Mouse (Mus musculus): ENCODE data around the gene Gm6614. TPM values are rescaled to one million over a fixed set of nuclear protein-coding genes. Genes with fewer than 3 reads are reported as not detected.
"Not testable (repeated sequence)": the region's sequence is repeated elsewhere in the genome, so short reads cannot be mapped to it uniquely, and the experiment has no call there.

Gm6614 gene
- 0.09 TPM in 1 of 2 replicates, not detected in the other for polyA plus RNA-seq (2016; fragmentation: Nextera tagmentation; extraction: Ambion mirVana)

DNA sequence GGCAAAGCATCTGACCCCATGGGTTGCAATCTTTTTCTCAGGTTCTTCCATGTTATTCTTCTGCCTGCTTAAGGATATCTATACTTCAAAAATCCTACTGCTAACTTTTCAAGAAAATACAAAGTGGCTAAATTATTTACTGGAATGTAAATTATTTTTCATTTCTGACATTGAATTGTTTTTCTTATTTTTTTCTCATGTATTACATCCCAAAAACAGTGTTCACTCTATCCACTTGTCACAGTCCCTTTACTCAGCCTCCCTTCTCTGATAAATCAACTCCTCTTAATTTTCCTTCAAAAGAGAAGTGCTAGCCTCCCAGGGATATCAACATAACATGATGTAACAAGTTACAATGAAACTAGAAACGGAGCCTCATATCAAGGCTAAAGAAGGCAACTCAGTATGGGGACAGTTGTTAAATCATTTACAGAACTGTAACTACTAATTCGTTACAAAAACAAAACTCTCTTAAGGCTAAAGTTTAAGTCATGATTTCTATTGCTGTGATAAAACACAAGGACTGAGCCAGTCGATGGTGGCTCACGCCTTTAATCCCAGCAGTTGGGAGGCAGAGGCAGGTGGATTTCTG lies at the start of gene Gm6614:
TSS of gene Gm6614 (minus strand) at position 51 of the 592 bp plus-strand sequence.
- H3K4me2 ChIP-seq (replicated peaks), result no peak within 1 kb of the TSS
- ATAC-seq (ENCODE audit: low FRiP score, low read depth), result no peak
- no peak within 1 kb of the TSS for H3K27ac ChIP-seq (replicated peaks)
- H3K4me3 ChIP-seq, result no peak within 1 kb of the TSS
- H3K4me1 ChIP-seq, result no peaks in the 10 kb centered on the region
- H3K36me3 ChIP-seq, result no peaks in the 10 kb centered on the region
- H3K9ac ChIP-seq (replicated peaks), result no peak within 1 kb of the TSS
- no peaks in the 10 kb centered on the region for H3K27me3 ChIP-seq
- WGBS, result 87% methylated on average over 4 of the region's 4 CpGs
- no peaks in the 10 kb centered on the region for H3K9me3 ChIP-seq

DNA sequence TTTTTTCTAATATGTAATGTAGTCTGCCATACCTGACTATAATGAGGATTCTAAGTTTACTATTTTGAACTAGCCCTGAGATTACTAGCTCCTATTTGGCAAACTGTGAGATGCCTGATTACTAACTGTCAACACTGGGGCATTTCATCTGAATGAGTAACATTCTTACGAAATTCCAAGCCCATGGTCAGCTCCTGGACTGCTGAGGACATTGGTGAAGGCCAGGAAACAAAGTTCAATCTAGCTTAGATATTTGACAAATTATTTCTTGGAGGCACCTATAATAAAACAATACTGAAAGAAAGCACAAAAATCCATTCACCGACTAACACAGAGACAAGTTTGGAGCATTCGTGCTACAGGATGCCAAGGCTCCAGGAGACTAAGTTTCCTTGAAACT lies 47.1 kb upstream of the Gm6614 start:
- not testable (repeated sequence) for H3K4me3 ChIP-seq; H3K4me1 ChIP-seq; H3K4me2 ChIP-seq (replicated peaks); H3K27ac ChIP-seq (replicated peaks); H3K36me3 ChIP-seq; H3K27me3 ChIP-seq; ATAC-seq (ENCODE audit: low FRiP score, low read depth); H3K9ac ChIP-seq (replicated peaks); H3K9me3 ChIP-seq
- WGBS, result 89% methylated on average over 3 of the region's 3 CpGs

DNA sequence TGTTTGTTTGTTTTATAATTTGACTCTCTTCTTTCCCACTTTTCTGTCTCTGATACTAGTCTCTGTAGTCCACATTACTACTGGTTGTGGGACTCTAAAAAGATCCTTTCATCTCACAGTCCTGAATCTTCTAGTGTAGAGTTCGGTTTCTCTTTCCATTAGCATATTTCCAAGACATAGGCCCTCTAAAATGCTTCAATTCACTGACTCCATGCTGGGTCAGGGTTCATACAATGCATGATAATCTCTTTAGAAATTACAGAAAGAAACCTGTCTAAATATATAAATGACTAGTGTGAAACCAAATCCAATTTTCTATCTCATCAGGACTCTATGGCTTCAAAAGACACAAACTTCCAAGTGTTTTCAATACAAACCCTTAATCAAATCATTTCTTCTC lies 36.5 kb upstream of the Gm6614 start:
- H3K4me1 ChIP-seq, result no peaks in the 10 kb centered on the region
- no peaks in the 10 kb centered on the region for H3K9me3 ChIP-seq
- no peak overlapping the region for H3K4me3 ChIP-seq
- H3K9ac ChIP-seq (replicated peaks), result no peak overlapping the region
- H3K4me2 ChIP-seq (replicated peaks), result no peak overlapping the region
- no peaks in the 10 kb centered on the region for H3K27me3 ChIP-seq
- WGBS, result 33% methylated on average over 1 of the region's 1 CpGs
- ATAC-seq (ENCODE audit: low FRiP score, low read depth), result peak; percentile 87
- H3K36me3 ChIP-seq, result no peaks in the 10 kb centered on the region
- H3K27ac ChIP-seq (replicated peaks), result no peak overlapping the region

DNA sequence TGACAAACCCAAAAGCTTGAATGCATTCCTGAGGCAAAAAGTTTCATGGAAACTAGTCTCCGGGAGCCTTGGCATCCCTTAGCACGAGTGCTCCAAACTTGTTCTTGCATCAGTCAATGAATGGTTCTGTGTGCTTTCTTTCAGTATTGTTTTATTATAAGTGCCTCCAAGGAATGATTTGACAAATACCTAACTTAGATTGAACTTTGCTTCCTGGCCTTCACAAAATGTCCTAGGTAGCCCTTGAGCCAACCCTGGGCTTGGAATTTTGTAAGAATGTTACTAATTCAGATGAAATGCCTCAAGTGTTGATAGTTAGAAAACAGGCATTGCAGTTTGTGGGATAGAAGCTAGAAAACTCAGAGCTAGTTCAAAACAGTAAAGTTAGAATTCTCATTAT lies 34.5 kb upstream of the Gm6614 start:
- no peak overlapping the region for H3K4me2 ChIP-seq (replicated peaks)
- H3K4me3 ChIP-seq, result no peak overlapping the region
- no peak overlapping the region for H3K27ac ChIP-seq (replicated peaks)
- no peak for ATAC-seq (ENCODE audit: low FRiP score, low read depth)
- H3K9ac ChIP-seq (replicated peaks), result no peak overlapping the region
- H3K36me3 ChIP-seq, result no peaks in the 10 kb centered on the region
- no peaks in the 10 kb centered on the region for H3K4me1 ChIP-seq
- 90% methylated on average over 2 of the region's 2 CpGs for WGBS
- H3K9me3 ChIP-seq, result no peaks in the 10 kb centered on the region
- H3K27me3 ChIP-seq, result no peaks in the 10 kb centered on the region

DNA sequence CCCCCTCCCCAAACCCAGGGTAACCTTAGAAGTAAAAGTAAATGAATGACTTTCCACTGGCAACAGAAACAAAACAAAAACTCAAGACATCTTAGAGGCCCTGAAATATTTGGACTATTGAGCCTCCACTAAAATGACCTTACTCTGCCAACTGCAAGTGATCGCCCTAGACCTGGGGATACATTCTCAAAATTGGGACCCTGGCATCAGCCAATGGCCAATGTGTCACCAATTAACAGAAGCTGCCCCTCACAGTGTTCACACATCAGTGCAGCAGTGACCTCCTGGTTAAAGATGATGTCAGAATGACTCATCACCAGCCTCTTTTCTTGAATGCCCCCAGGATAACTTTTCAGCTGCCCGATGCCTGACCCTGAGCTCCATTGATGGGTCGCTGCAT lies 30.7 kb upstream of the Gm6614 start:
- Histone ChIP-seq H3K4me1 (no peaks in the 10 kb centered on the region), H3K9ac (replicated peaks) (no peak overlapping the region), H3K27ac (replicated peaks) (no peak overlapping the region), H3K27me3 (no peaks in the 10 kb centered on the region), H3K9me3 (no peaks in the 10 kb centered on the region), H3K4me2 (replicated peaks) (no peak overlapping the region), H3K4me3 (no peak overlapping the region), H3K36me3 (no peaks in the 10 kb centered on the region)
- 92% methylated on average over 3 of the region's 3 CpGs for WGBS
- no peak for ATAC-seq (ENCODE audit: low FRiP score, low read depth)

DNA sequence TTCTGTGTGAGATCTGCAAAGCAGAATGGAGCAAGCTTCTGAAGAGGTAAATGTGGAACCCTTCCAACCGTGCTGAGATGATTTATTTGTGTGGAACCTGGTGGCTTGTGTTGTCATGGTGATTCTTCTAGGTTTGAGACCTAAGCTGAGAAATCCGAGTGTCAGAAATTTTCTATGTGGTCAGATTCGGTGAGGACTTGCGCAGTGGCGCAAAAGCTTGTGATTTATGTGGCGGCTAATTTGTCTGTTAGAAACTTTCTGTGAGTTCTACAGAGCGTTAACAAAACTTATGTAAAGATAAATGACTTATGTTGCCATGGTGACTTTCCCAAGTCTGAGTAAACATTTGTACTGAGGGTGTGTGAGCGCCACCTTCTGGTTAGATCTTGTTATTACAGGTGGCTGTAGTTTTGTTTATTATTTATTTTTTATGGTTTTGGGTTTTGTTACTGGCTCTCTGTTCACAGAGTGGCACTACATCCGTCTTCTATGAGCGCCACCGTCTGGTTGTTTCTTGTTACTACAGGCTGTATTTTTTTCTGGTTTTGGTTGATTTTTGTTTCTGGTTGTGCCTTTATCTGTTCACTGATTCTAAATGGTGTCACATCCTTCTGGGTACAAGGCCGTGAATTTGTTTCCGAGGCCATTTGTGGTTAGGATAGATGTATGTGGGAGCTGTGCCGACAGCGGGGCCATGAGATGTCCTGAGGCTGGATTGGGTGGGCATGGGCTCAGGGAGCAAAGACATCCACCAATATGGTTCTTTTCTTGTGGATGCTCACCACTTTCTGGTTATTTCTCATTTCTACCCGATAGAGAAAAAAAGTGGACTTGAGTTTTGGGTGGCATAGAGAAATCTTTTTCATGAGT lies 29.3 kb upstream of the Gm6614 start:
- Histone ChIP-seq H3K9ac (replicated peaks) (no peak overlapping the region), H3K4me2 (replicated peaks) (no peak overlapping the region), H3K9me3 (no peaks in the 10 kb centered on the region), H3K27me3 (no peaks in the 10 kb centered on the region), H3K36me3 (no peaks in the 10 kb centered on the region), H3K4me3 (no peak overlapping the region), H3K27ac (replicated peaks) (no peak overlapping the region), H3K4me1 (no peaks in the 10 kb centered on the region)
- WGBS, result 58% methylated on average over 16 of the region's 16 CpGs
- ATAC-seq (ENCODE audit: low FRiP score, low read depth), result peak; percentile 45

DNA sequence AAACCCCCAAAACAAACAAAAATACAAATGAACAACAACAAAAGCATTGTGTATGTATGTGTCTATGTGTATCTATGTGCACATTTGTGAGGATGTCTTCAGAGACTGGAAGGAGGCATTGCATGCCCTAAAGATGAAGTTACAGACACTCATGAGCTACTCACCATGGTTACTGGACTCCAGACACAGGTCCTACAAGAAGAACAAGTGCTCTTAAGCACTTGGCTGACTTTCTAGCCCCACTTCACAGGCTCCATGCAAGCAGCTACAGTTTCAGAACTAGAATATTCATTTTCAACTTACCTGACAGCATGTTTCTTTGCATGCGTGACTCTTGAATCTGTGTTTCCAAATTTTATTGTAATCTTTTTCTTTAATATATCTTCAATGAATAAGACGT lies 24.6 kb upstream of the Gm6614 start:
- Histone ChIP-seq H3K9ac (replicated peaks) (no peak overlapping the region), H3K27ac (replicated peaks) (no peak overlapping the region), H3K9me3 (no peaks in the 10 kb centered on the region), H3K27me3 (no peaks in the 10 kb centered on the region), H3K4me1 (no peaks in the 10 kb centered on the region), H3K36me3 (no peaks in the 10 kb centered on the region), H3K4me3 (no peak overlapping the region), H3K4me2 (replicated peaks) (no peak overlapping the region)
- WGBS, result 81% methylated on average over 2 of the region's 2 CpGs
- no peak for ATAC-seq (ENCODE audit: low FRiP score, low read depth)

DNA sequence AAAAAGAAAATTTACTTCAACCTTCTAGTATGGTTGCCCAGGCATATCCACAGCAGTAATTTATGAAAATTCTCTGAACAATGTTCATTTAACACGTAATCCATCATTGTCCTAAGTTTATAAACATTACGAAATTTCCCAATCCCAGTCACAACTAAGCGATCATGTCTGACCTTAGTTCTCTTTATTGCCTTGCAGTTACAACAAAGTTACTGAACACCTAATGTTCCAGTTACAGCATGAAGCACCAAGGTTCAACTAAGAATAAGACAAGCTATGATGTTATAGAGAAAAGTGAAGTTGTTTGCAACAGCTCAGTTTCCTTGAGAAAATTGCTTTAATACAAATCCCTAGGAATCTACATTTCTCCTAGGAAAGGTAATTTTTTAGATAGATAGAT lies 10.5 kb upstream of the Gm6614 start:
- H3K4me2 ChIP-seq (replicated peaks), result no peak overlapping the region
- ATAC-seq (ENCODE audit: low FRiP score, low read depth), result no peak
- 90% methylated on average over 3 of the region's 3 CpGs for WGBS
- H3K27ac ChIP-seq (replicated peaks), result no peak overlapping the region
- H3K9me3 ChIP-seq, result no peaks in the 10 kb centered on the region
- H3K4me3 ChIP-seq, result no peak overlapping the region
- H3K27me3 ChIP-seq, result no peaks in the 10 kb centered on the region
- no peaks in the 10 kb centered on the region for H3K4me1 ChIP-seq
- no peak overlapping the region for H3K9ac ChIP-seq (replicated peaks)
- H3K36me3 ChIP-seq, result no peaks in the 10 kb centered on the region

DNA sequence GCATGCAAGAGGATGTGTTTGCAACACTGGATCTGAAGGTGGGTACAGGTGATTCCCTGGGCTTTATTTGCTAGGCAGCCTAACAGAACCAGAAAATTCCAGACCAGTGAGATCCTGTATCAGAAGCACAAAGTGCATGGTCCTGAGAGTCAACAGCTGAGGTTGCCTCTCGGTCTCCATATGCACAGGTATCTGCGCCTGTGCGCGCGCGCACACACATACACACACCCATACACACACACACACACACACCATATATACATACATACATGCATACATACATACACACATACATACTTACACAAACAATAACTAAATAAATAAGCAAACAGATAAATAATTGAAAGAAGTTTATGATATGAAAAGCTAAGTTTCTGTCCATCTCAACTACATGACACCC lies 24.4 kb downstream of the Gm6614 start:
- ATAC-seq (ENCODE audit: low FRiP score, low read depth), result no peak
- Histone ChIP-seq H3K4me2 (replicated peaks) (no peak overlapping the region), H3K27ac (replicated peaks) (no peak overlapping the region), H3K4me3 (no peak overlapping the region), H3K36me3 (no peaks in the 10 kb centered on the region), H3K27me3 (no peaks in the 10 kb centered on the region), H3K9ac (replicated peaks) (no peak overlapping the region), H3K4me1 (no peaks in the 10 kb centered on the region), H3K9me3 (no peaks in the 10 kb centered on the region)
- WGBS, result 99% methylated on average over 6 of the region's 6 CpGs

DNA sequence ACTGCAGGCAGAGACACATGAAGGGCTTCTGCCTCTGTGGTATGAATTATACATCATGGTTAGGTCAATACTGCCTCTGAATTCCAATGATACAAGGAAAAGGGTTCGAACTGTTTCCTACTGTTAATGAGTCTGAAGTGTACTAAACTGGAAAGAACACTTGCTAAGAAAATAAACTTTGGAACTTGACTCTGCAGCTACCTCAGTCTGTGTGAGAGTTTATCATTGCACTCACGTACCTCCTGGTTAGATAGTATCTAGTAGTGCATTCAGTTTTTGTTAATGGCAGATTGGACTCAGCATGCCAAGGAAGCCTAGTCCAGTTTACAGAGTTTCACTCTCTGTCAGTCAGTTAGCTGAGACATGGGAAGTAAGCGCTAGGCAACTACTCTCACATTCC lies 26.6 kb downstream of the Gm6614 start:
- Histone ChIP-seq H3K27me3 (no peaks in the 10 kb centered on the region), H3K4me2 (replicated peaks) (no peak overlapping the region), H3K9ac (replicated peaks) (no peak overlapping the region), H3K4me3 (no peak overlapping the region), H3K9me3 (no peaks in the 10 kb centered on the region), H3K27ac (replicated peaks) (no peak overlapping the region), H3K4me1 (no peaks in the 10 kb centered on the region), H3K36me3 (no peaks in the 10 kb centered on the region)
- WGBS, result 85% methylated on average over 3 of the region's 3 CpGs
- ATAC-seq (ENCODE audit: low FRiP score, low read depth), result no peak

DNA sequence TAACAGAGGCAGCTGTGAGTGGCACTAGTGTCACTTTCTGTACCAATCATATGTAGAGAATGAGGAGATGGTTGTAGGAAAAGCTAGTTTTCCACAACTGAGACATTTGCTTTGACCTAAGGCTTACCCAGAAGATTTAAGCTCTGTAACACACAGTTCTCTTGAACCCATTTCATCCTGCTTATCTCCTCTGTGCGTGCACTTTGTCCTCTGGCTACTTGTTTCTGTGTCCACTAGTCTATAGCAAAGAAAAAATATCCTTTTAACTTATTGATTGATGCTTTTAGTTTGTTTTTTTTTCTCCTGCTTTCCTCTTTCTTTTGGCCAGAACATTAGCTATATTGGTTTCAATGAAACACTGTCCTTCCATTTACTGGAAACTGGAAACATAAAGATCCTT lies 48.8 kb downstream of the Gm6614 start:
- Histone ChIP-seq H3K27ac (replicated peaks) (no peak overlapping the region), H3K9ac (replicated peaks) (no peak overlapping the region), H3K9me3 (no peaks in the 10 kb centered on the region), H3K4me2 (replicated peaks) (no peak overlapping the region), H3K4me3 (no peak overlapping the region), H3K4me1 (no peaks in the 10 kb centered on the region), H3K27me3 (no peaks in the 10 kb centered on the region), H3K36me3 (no peaks in the 10 kb centered on the region)
- 87% methylated on average over 1 of the region's 1 CpGs for WGBS
- no peak for ATAC-seq (ENCODE audit: low FRiP score, low read depth)

DNA sequence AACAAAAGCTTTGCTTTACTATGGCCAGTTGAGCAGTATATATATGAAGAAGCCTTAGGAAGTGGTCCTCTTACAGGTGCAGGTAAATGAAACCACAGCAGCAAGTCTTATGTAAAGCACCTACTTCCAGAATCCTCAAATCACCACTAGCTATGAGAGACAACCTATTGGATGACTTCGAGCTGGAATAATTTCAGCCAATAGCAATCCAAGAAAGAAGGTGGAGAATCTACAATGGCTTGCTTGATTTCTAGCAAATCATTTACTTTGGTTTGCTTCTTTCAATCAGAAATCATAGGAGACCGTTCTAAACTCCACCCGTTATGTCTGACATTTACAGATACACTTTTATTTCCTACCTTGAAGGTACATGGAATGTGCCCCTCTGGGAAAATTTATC lies 49.4 kb downstream of the Gm6614 start:
- H3K4me2 ChIP-seq (replicated peaks), result no peak overlapping the region
- no peak overlapping the region for H3K4me3 ChIP-seq
- H3K27ac ChIP-seq (replicated peaks), result no peak overlapping the region
- H3K9me3 ChIP-seq, result no peaks in the 10 kb centered on the region
- H3K36me3 ChIP-seq, result no peaks in the 10 kb centered on the region
- WGBS, result 91% methylated on average over 3 of the region's 3 CpGs
- H3K4me1 ChIP-seq, result no peaks in the 10 kb centered on the region
- H3K9ac ChIP-seq (replicated peaks), result no peak overlapping the region
- ATAC-seq (ENCODE audit: low FRiP score, low read depth), result no peak
- H3K27me3 ChIP-seq, result no peaks in the 10 kb centered on the region
